Mouse (Mus musculus): ENCODE measurements around the gene Ahdc1.

Gene Ahdc1

GRCm38 (mm10) chr4:133074894-133075572, 64.0 kb downstream of the Ahdc1 start:
- in situ Hi-C loops (cut with MboI, MseI) = no loop called here

- in situ Hi-C loops (cut with MboI, MseI) = no loop called here
Observed at GRCm38 (mm10) chr4:133078947-133079346, 67.9 kb downstream of the Ahdc1 start.

GRCm38 (mm10) chr4:133079416-133080113, 68.5 kb downstream of the Ahdc1 start:
- in situ Hi-C loops (cut with MboI, MseI) = no loop called here

- in situ Hi-C loops (cut with MboI, MseI) = no loop called here
Observed at GRCm38 (mm10) chr4:133080862-133081261, 69.8 kb downstream of the Ahdc1 start.

- in situ Hi-C loops (cut with MboI, MseI) = no loop called here
Observed at GRCm38 (mm10) chr4:133082216-133082773, 71.2 kb downstream of the Ahdc1 start.

GRCm38 (mm10) chr4:133083991-133084861, 73.2 kb downstream of the Ahdc1 start:
- in situ Hi-C loops (cut with MboI, MseI) = no loop called here

- in situ Hi-C loops (cut with MboI, MseI) = no loop called here
Observed at GRCm38 (mm10) chr4:133085011-133085782, 74.1 kb downstream of the Ahdc1 start.

GRCm38 (mm10) chr4:133085783-133086342, 74.8 kb downstream of the Ahdc1 start:
- in situ Hi-C loops (cut with MboI, MseI) = no loop called here

- in situ Hi-C loops (cut with MboI, MseI) = no loop called here
Observed at GRCm38 (mm10) chr4:133087177-133087714, 76.2 kb downstream of the Ahdc1 start.

- in situ Hi-C loops (cut with MboI, MseI) = no loop called here
Observed at GRCm38 (mm10) chr4:133087835-133088234, 76.8 kb downstream of the Ahdc1 start.

GRCm38 (mm10) chr4:133089319-133089718, 78.3 kb downstream of the Ahdc1 start:
- in situ Hi-C loops (cut with MboI, MseI) = no loop called here

GRCm38 (mm10) chr4:133089802-133090201, 78.7 kb downstream of the Ahdc1 start:
- in situ Hi-C loops (cut with MboI, MseI) = no loop called here

GRCm38 (mm10) chr4:133090276-133090719, 79.2 kb downstream of the Ahdc1 start:
- in situ Hi-C loops (cut with MboI, MseI) = no loop called here

- in situ Hi-C loops (cut with MboI, MseI) = no loop called here
Observed at GRCm38 (mm10) chr4:133090720-133091458, 79.8 kb downstream of the Ahdc1 start.

- in situ Hi-C loops (cut with MboI, MseI) = no loop called here
Observed at GRCm38 (mm10) chr4:133091459-133091785, 80.4 kb downstream of the Ahdc1 start.

- in situ Hi-C loops (cut with MboI, MseI) = no loop called here
Observed at GRCm38 (mm10) chr4:133092453-133092901, 81.4 kb downstream of the Ahdc1 start.

- in situ Hi-C loops (cut with MboI, MseI) = no loop called here
Observed at GRCm38 (mm10) chr4:133093056-133093455, 82.0 kb downstream of the Ahdc1 start.

- in situ Hi-C loops (cut with MboI, MseI) = no loop called here
Observed at GRCm38 (mm10) chr4:133093481-133094033, 82.5 kb downstream of the Ahdc1 start.

GRCm38 (mm10) chr4:133094255-133094654, 83.2 kb downstream of the Ahdc1 start:
- in situ Hi-C loops (cut with MboI, MseI) = no loop called here

Measured in T-helper 2 cell (primary cell).